Mouse (Mus musculus) kidney, adult 2 months (tissue): Measurements from ENCODE around the gene Ciao2b.

Source experiments
- CTCF ChIP-seq: fragments of 200-500 bp; conservative IDR thresholded peaks from 2 replicates; pipeline ENCODE4 v1.5.1; 2011; ENCODE audit warnings: low read depth, mild to moderate bottlenecking, control low read depth, low read length, moderate library complexity, mixed read lengths; ENCODE audit not compliant: insufficient read depth, insufficient read length
- POLR2A ChIP-seq: fragments of 200-500 bp; IDR thresholded peaks from one replicate; pipeline ENCODE4 v1.6.1; 2011; ENCODE audit warnings: low read depth, low read length, control low read depth

DNA sequence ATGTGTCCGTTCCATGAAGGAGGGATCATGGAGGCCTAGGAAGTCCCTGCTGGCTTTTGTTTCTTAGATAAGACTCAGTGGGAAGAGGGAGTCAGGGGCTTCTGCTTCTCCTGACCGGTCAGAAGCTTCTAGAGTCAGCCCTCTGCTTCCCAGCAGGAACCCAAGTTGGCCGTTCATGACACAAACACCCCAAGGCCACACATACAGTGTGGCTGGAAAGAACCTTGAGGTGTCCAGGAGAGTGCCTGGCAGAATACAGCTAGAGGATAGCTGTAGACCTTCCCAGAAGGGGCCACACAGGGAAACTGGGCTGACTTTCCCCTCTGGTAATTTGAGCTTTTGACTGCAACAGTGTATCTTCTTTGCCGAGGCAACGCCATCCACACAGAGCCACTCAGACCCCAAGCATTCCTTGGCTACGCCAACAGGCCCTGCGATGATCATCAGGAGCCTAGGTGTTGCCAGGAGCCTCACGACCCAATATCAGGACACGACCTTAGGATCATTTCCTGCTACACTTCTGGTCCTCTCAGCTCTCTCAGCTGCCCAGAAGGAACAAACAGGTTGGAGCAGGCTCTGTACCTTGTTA, 8.5 kb downstream of the Ciao2b start:
- TF ChIP-seq CTCF, result no peak
- TF ChIP-seq POLR2A, result no peak
